Mouse (Mus musculus) spleen, adult 2 months (tissue): ENCODE data around the gene Ten1.

Source experiments
- CTCF ChIP-seq: fragments of 200-500 bp; IDR thresholded peaks from 2 replicates; pipeline ENCODE4 v1.5.1; 2011; ENCODE audit warnings: mild to moderate bottlenecking, inconsistent platforms; ENCODE audit not compliant: insufficient read depth, insufficient read length, insufficient replicate concordance; ENCODE audit errors: extremely low read depth
- POLR2A ChIP-seq: fragments of 200-500 bp; IDR thresholded peaks from 2 replicates; pipeline ENCODE4 v1.6.1; 2011; ENCODE audit warnings: low read depth, low read length, inconsistent platforms

DNA sequence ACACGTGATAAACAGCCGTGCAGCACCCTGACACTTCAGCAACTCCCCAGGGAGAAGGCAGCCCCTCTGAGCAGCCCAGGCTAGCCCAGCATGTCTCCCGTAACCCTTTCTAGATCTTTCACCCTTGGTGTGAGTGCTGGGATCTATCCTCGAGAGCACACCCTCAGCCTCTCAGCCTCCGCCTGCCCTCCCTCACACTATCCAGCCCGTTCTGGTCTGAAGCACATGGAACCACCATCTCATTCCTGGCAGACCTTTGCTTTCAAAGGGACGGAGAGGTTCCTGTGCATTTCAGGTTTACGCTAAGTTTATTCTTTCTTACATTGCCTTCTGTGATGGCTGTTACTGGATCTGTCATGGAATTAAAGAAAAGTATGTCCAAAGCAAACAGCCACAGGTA lies 45.9 kb downstream of the Ten1 start:
- TF ChIP-seq CTCF (no peak), POLR2A (no peak)
